Comparison of ENCODE assay signal across 1 mouse cellular context in the genomic region with DNA sequence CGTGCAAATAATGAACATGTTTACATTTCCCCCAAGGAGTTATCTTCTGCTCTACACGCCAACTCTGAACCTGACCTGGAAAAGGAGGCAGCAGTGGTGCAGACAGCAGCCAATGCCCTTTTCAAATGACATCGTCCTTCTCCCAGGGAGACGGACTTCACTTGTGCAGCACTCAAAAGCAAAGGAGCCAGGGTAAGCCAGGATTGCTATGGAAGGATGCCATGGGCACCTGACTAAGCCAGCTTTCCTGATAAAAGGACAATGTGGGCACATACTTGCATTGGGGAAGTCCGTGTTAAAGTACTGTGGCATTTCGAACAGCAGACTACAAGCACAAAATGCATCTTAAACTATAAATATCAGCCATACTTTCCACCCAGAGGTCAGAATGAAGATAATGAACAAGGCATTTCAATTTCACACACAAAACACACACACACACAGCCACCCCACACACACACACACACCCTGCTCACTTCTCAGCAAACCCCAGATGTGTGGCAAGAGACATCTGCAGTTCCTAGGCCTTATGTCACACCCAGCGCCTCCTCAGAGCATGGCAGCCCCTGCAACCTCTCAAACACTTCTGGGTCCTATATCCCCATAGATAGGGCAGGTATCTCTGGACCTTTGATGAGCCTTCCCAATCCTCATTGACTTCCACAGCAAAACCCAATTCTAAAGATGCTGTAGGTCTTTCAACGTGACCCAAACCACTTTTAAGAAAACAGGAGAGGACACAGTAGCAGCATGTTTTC.
TF ChIP-seq lines count a peak whose summit lies in the region.

No protein-coding gene starts in this region.

TF ChIP-seq in CH12.LX, 34 proteins besides CTCF, POLR2A, EP300 and RAD21 (continued from another document):
- TF ChIP-seq ZMIZ1 (IDR thresholded peaks at IDR 0.05; ENCODE audit: low read depth, low read length): no peak
- no peak for TF ChIP-seq JUN (IDR thresholded peaks at IDR 0.05; ENCODE audit: insufficient read depth, low read depth, low read length)
- TF ChIP-seq ELF1 (IDR thresholded peaks at IDR 0.05; ENCODE audit: low read depth, low read length): no peak
- TF ChIP-seq MAFK (IDR thresholded peaks at IDR 0.05; ENCODE audit: insufficient replicate concordance, low read length): no peak
